Mouse (Mus musculus) heart, embryonic 16.5 days (tissue): ENCODE data around the gene Btla. TPM values are rescaled to one million over a fixed set of nuclear protein-coding genes. Genes with fewer than 3 reads are reported as not detected.

ENCODE experiments used
- ATAC-seq: fragments of 200-750 bp; cut with Nextera tagmentation; replicated peaks from 2 replicates; pipeline ENCODE4 v1.8.0; 2017; ENCODE audit warnings: moderate number of reproducible peaks; ENCODE audit not compliant: insufficient read depth, low FRiP score; ENCODE audit errors: extremely low read depth
- H3K27ac ChIP-seq: fragments of 300-500 bp; sonication (generic); 2 replicates; pipeline ENCODE4 v1.5.1; 2014; ENCODE audit warnings: mild to moderate bottlenecking, low read length, control low read depth, moderate library complexity
- H3K27me3 ChIP-seq: fragments of 300-500 bp; sonication (generic); 2 replicates; pipeline ENCODE4 v1.6.1; 2014; ENCODE audit warnings: low read length, mixed read lengths; ENCODE audit not compliant: control insufficient read depth, insufficient read depth
- H3K36me3 ChIP-seq: fragments of 300-500 bp; sonication (generic); 2 replicates; pipeline ENCODE4 v1.6.1; 2014; ENCODE audit not compliant: control insufficient read depth, insufficient read depth
- H3K4me1 ChIP-seq: fragments of 300-500 bp; sonication (generic); 2 replicates; pipeline ENCODE4 v1.6.1; 2014; ENCODE audit warnings: low read length, mixed read lengths; ENCODE audit not compliant: control insufficient read depth, insufficient read depth
- H3K4me2 ChIP-seq: fragments of 300-500 bp; sonication (generic); 2 replicates; pipeline ENCODE4 v1.6.1; 2014; ENCODE audit warnings: low read depth, mild to moderate bottlenecking, control low read depth, low read length
- H3K4me3 ChIP-seq: fragments of 300-500 bp; sonication (generic); 2 replicates; pipeline ENCODE4 v1.5.1; 2014; ENCODE audit warnings: mild to moderate bottlenecking, control low read depth, low read length
- H3K9ac ChIP-seq: fragments of 300-500 bp; sonication (generic); 2 replicates; pipeline ENCODE4 v1.6.1; 2014; ENCODE audit warnings: low read length, control low read depth
- H3K9me3 ChIP-seq: fragments of 300-500 bp; sonication (generic); replicated peaks from 2 replicates; pipeline ENCODE4 v1.6.1; 2016; ENCODE audit warnings: low read length; ENCODE audit not compliant: control insufficient read depth
- whole genome bisulfite sequencing: fragments of 180-500 bp; shearing (Covaris S2); extraction: QIAGEN DNeasy Blood & Tissue Kit; methylation state at CpG from one replicate; pipeline ENCODE4 v1.1.7; 2014; 5-methylcytosine and 5-hydroxymethylcytosine counted together
- polyA plus RNA-seq: library from polyadenylated mRNA; unstranded; fragments of >200 nt; fragmentation: Nextera tagmentation; extraction: Ambion mirVana; gene quantifications from 2 replicates; pipeline ENCODE4 v1.2.1, GENCODE M21; 2015

Btla gene
- 0.10 and 0.49 TPM in 2 replicates for polyA plus RNA-seq

- no peak within 1 kb of the TSS for H3K4me2 ChIP-seq
- no peak within 1 kb of the TSS for H3K27ac ChIP-seq
- H3K4me1 ChIP-seq, result no peaks in the 10 kb centered on the region
- ATAC-seq, result no peak
- no peaks in the 10 kb centered on the region for H3K27me3 ChIP-seq
- H3K9me3 ChIP-seq, result no peaks in the 10 kb centered on the region
- no peaks in the 10 kb centered on the region for H3K36me3 ChIP-seq
- no peak within 1 kb of the TSS for H3K9ac ChIP-seq
- WGBS, result 44% methylated on average over 10 of the region's 10 CpGs
- H3K4me3 ChIP-seq, result no peak within 1 kb of the TSS
Measured at GRCm38 (mm10) chr16:45223648-45224388, at the start of gene Btla. Gene Btla (plus strand): TSS chr16:45224315.

GRCm38 (mm10) chr16:45178552-45178951 lies 45.6 kb upstream of the Btla start:
- Histone ChIP-seq H3K4me2 (no peak overlapping the region), H3K4me3 (no peak overlapping the region), H3K36me3 (peaks cover 10% of the 10 kb centered on the region), H3K9ac (no peak overlapping the region), H3K4me1 (no peaks in the 10 kb centered on the region), H3K9me3 (no peaks in the 10 kb centered on the region), H3K27me3 (no peaks in the 10 kb centered on the region), H3K27ac (no peak overlapping the region)
- ATAC-seq, result no peak
- WGBS, result 89% methylated on average over 2 of the region's 2 CpGs

GRCm38 (mm10) chr16:45181824-45182223 lies 42.3 kb upstream of the Btla start:
- Histone ChIP-seq H3K4me1 (no peaks in the 10 kb centered on the region), H3K4me3 (no peak overlapping the region)

GRCm38 (mm10) chr16:45192613-45193012 lies 31.5 kb upstream of the Btla start:
- no peak overlapping the region for H3K4me3 ChIP-seq
- no peaks in the 10 kb centered on the region for H3K9me3 ChIP-seq
- H3K4me2 ChIP-seq, result no peak overlapping the region
- no peaks in the 10 kb centered on the region for H3K27me3 ChIP-seq
- H3K9ac ChIP-seq, result no peak overlapping the region
- no peaks in the 10 kb centered on the region for H3K4me1 ChIP-seq
- WGBS, result 0% methylated on average over 1 of the region's 1 CpGs
- ATAC-seq, result no peak; the same call in 1 of the 2 replicates
- 0 out of 2 replicates have a peak, but pooled peaks cover 4% of the 10 kb centered on the region for H3K36me3 ChIP-seq
- no peak overlapping the region for H3K27ac ChIP-seq

More at GRCm38 (mm10) chr16:45181824-45182223, 42.3 kb upstream of the Btla start:
- Histone ChIP-seq H3K27me3 (no peaks in the 10 kb centered on the region), H3K4me2 (no peak overlapping the region), H3K27ac (no peak overlapping the region), H3K36me3 (peaks cover 13% of the 10 kb centered on the region), H3K9me3 (no peaks in the 10 kb centered on the region), H3K9ac (no peak overlapping the region)
- no peak for ATAC-seq
- 91% methylated on average over 5 of the region's 5 CpGs for WGBS

GRCm38 (mm10) chr16:45196816-45197215 lies 27.3 kb upstream of the Btla start:
- no peak; the same call in 1 of the 2 replicates for ATAC-seq
- WGBS, result 34% methylated on average over 6 of the region's 6 CpGs

GRCm38 (mm10) chr16:45201395-45201794 lies 22.7 kb upstream of the Btla start:
- no peak overlapping the region for H3K4me2 ChIP-seq
- 95% methylated on average over 2 of the region's 2 CpGs for WGBS
- ATAC-seq, result no peak

More at GRCm38 (mm10) chr16:45196816-45197215, 27.3 kb upstream of the Btla start:
- Histone ChIP-seq H3K27ac (no peak overlapping the region), H3K4me2 (no peak overlapping the region), H3K4me1 (no peaks in the 10 kb centered on the region), H3K9ac (no peak overlapping the region), H3K27me3 (no peaks in the 10 kb centered on the region), H3K9me3 (no peaks in the 10 kb centered on the region), H3K4me3 (no peak overlapping the region), H3K36me3 (no peaks in the 10 kb centered on the region)

GRCm38 (mm10) chr16:45204438-45204837 lies 19.7 kb upstream of the Btla start:
- Histone ChIP-seq H3K27ac (no peak overlapping the region), H3K4me1 (no peaks in the 10 kb centered on the region), H3K9ac (no peak overlapping the region), H3K36me3 (no peaks in the 10 kb centered on the region), H3K4me3 (no peak overlapping the region), H3K27me3 (no peaks in the 10 kb centered on the region), H3K4me2 (no peak overlapping the region), H3K9me3 (no peaks in the 10 kb centered on the region)
- ATAC-seq, result no peak
- WGBS, result 62% methylated on average over 4 of the region's 4 CpGs

More at GRCm38 (mm10) chr16:45201395-45201794, 22.7 kb upstream of the Btla start:
- H3K9ac ChIP-seq, result no peak overlapping the region
- no peaks in the 10 kb centered on the region for H3K36me3 ChIP-seq
- no peak overlapping the region for H3K27ac ChIP-seq
- H3K9me3 ChIP-seq, result no peaks in the 10 kb centered on the region
- no peaks in the 10 kb centered on the region for H3K27me3 ChIP-seq
- no peaks in the 10 kb centered on the region for H3K4me1 ChIP-seq
- H3K4me3 ChIP-seq, result no peak overlapping the region

GRCm38 (mm10) chr16:45204859-45205670 lies 19.1 kb upstream of the Btla start:
- Histone ChIP-seq H3K36me3 (no peaks in the 10 kb centered on the region), H3K9ac (no peak overlapping the region), H3K4me3 (no peak overlapping the region), H3K27me3 (no peaks in the 10 kb centered on the region), H3K4me1 (no peaks in the 10 kb centered on the region), H3K27ac (no peak overlapping the region), H3K4me2 (no peak overlapping the region), H3K9me3 (no peaks in the 10 kb centered on the region)
- 70% methylated on average over 12 of the region's 12 CpGs for WGBS
- no peak for ATAC-seq

GRCm38 (mm10) chr16:45222016-45222415 lies 2.1 kb upstream of the Btla start:
- Histone ChIP-seq H3K27ac (no peak overlapping the region), H3K4me2 (no peak overlapping the region), H3K4me1 (no peaks in the 10 kb centered on the region), H3K36me3 (no peaks in the 10 kb centered on the region), H3K4me3 (no peak overlapping the region), H3K27me3 (no peaks in the 10 kb centered on the region), H3K9ac (no peak overlapping the region), H3K9me3 (no peaks in the 10 kb centered on the region)
- no peak for ATAC-seq
- 65% methylated on average over 2 of the region's 2 CpGs for WGBS
